Mouse (Mus musculus): ENCODE measurements around the gene Chrne. TPM values are rescaled to one million over a fixed set of nuclear protein-coding genes. Genes with fewer than 3 reads are reported as not detected.

Gene Chrne
- polyA plus RNA-seq, 1 experiment from 2014 or later, result not detected

GRCm38 (mm10) chr11:70586261-70586660, 32.8 kb downstream of the Chrne start:
- Histone ChIP-seq H3K4me1 (peaks cover 45% of the 10 kb centered on the region), H3K36me3 (replicated peaks) (no peaks in the 10 kb centered on the region), H3K27me3 (replicated peaks; ENCODE audit: low read depth, poor library complexity, severe bottlenecking) (no peaks in the 10 kb centered on the region), H3K4me3 (no peak overlapping the region), H3K9me3 (no peaks in the 10 kb centered on the region), H3K27ac (replicated peaks) (0 out of 2 replicates have a peak overlapping the region, but pooled peaks have one; percentile 66)
- WGBS, result 90% methylated on average over 3 of the region's 3 CpGs
- no peak for DNase-seq (ENCODE audit: low spot score)

GRCm38 (mm10) chr11:70585457-70585856, 33.6 kb downstream of the Chrne start:
- Histone ChIP-seq H3K36me3 (replicated peaks) (peaks cover 3% of the 10 kb centered on the region; the same call in 1 of the 2 replicates), H3K27me3 (replicated peaks; ENCODE audit: low read depth, poor library complexity, severe bottlenecking) (no peaks in the 10 kb centered on the region), H3K4me3 (0 out of 2 replicates have a peak overlapping the region, but pooled peaks have one; percentile 9), H3K9me3 (no peaks in the 10 kb centered on the region), H3K27ac (replicated peaks) (peak overlapping the region; percentile 66), H3K4me1 (peaks cover 52% of the 10 kb centered on the region)
- 53% methylated on average over 7 of the region's 7 CpGs for WGBS
- DNase-seq (ENCODE audit: low spot score), result peak; percentile 40

GRCm38 (mm10) chr11:70583775-70584174, 35.2 kb downstream of the Chrne start:
- DNase-seq (ENCODE audit: low spot score), result no peak
- Histone ChIP-seq H3K4me3 (no peak overlapping the region), H3K4me1 (peaks cover 68% of the 10 kb centered on the region), H3K9me3 (no peaks in the 10 kb centered on the region), H3K27ac (replicated peaks) (peak overlapping the region; percentile 57; the same call in 1 of the 2 replicates), H3K36me3 (replicated peaks) (peaks cover 6% of the 10 kb centered on the region; the same call in 1 of the 2 replicates), H3K27me3 (replicated peaks; ENCODE audit: low read depth, poor library complexity, severe bottlenecking) (no peaks in the 10 kb centered on the region)
- WGBS, result 88% methylated on average over 7 of the region's 7 CpGs

- Histone ChIP-seq H3K27ac (replicated peaks) (peak overlapping the region; percentile 57), H3K27me3 (replicated peaks; ENCODE audit: low read depth, poor library complexity, severe bottlenecking) (no peaks in the 10 kb centered on the region), H3K4me1 (peaks cover 75% of the 10 kb centered on the region), H3K4me3 (no peak overlapping the region), H3K36me3 (replicated peaks) (peaks cover 6% of the 10 kb centered on the region; the same call in 1 of the 2 replicates), H3K9me3 (no peaks in the 10 kb centered on the region)
- 68% methylated on average over 6 of the region's 6 CpGs for WGBS
- no peak for DNase-seq (ENCODE audit: low spot score)
Observed at GRCm38 (mm10) chr11:70583022-70583714, 35.8 kb downstream of the Chrne start.

GRCm38 (mm10) chr11:70582196-70582595, 36.8 kb downstream of the Chrne start:
- 65% methylated on average over 3 of the region's 3 CpGs for WGBS
- no peaks in the 10 kb centered on the region for H3K9me3 ChIP-seq
- peaks cover 80% of the 10 kb centered on the region for H3K4me1 ChIP-seq
- no peak overlapping the region for H3K27ac ChIP-seq (replicated peaks)
- no peak overlapping the region for H3K4me3 ChIP-seq
- H3K27me3 ChIP-seq (replicated peaks; ENCODE audit: low read depth, poor library complexity, severe bottlenecking), result no peaks in the 10 kb centered on the region
- no peak for DNase-seq (ENCODE audit: low spot score)
- peaks cover 6% of the 10 kb centered on the region; the same call in 1 of the 2 replicates for H3K36me3 ChIP-seq (replicated peaks)

- Histone ChIP-seq H3K27ac (replicated peaks) (no peak overlapping the region; the same call in 1 of the 2 replicates), H3K4me3 (no peak overlapping the region), H3K9me3 (no peaks in the 10 kb centered on the region), H3K27me3 (replicated peaks; ENCODE audit: low read depth, poor library complexity, severe bottlenecking) (no peaks in the 10 kb centered on the region), H3K4me1 (peaks cover 74% of the 10 kb centered on the region), H3K36me3 (replicated peaks) (peaks cover 6% of the 10 kb centered on the region; the same call in 1 of the 2 replicates)
- DNase-seq (ENCODE audit: low spot score), result no peak
- 82% methylated on average over 3 of the region's 3 CpGs for WGBS
Observed at GRCm38 (mm10) chr11:70580921-70581320, 38.1 kb downstream of the Chrne start.

- 52% methylated on average over 5 of the region's 5 CpGs for WGBS
- Histone ChIP-seq H3K27me3 (replicated peaks; ENCODE audit: low read depth, poor library complexity, severe bottlenecking) (no peaks in the 10 kb centered on the region), H3K9me3 (no peaks in the 10 kb centered on the region), H3K27ac (replicated peaks) (peak overlapping the region; percentile 49; the same call in 1 of the 2 replicates), H3K4me1 (peaks cover 68% of the 10 kb centered on the region), H3K4me3 (no peak overlapping the region), H3K36me3 (replicated peaks) (peaks cover 6% of the 10 kb centered on the region; the same call in 1 of the 2 replicates)
- no peak for DNase-seq (ENCODE audit: low spot score)
Observed at GRCm38 (mm10) chr11:70580358-70580720, 38.7 kb downstream of the Chrne start.

GRCm38 (mm10) chr11:70579710-70580357, 39.2 kb downstream of the Chrne start:
- H3K27ac ChIP-seq (replicated peaks), result peak overlapping the region; percentile 49; the same call in 1 of the 2 replicates
- H3K4me3 ChIP-seq, result no peak overlapping the region
- H3K9me3 ChIP-seq, result no peaks in the 10 kb centered on the region
- H3K36me3 ChIP-seq (replicated peaks), result peaks cover 11% of the 10 kb centered on the region; the same call in 1 of the 2 replicates
- 87% methylated on average over 9 of the region's 9 CpGs for WGBS
- no peaks in the 10 kb centered on the region for H3K27me3 ChIP-seq (replicated peaks; ENCODE audit: low read depth, poor library complexity, severe bottlenecking)
- peaks cover 63% of the 10 kb centered on the region for H3K4me1 ChIP-seq
- DNase-seq (ENCODE audit: low spot score), result no peak

- Histone ChIP-seq H3K4me3 (no peak overlapping the region), H3K27ac (replicated peaks) (no peak overlapping the region), H3K27me3 (replicated peaks; ENCODE audit: low read depth, poor library complexity, severe bottlenecking) (no peaks in the 10 kb centered on the region), H3K9me3 (no peaks in the 10 kb centered on the region), H3K4me1 (peaks cover 56% of the 10 kb centered on the region), H3K36me3 (replicated peaks) (peaks cover 11% of the 10 kb centered on the region; the same call in 1 of the 2 replicates)
- DNase-seq (ENCODE audit: low spot score), result no peak
- WGBS, result 95% methylated on average over 6 of the region's 6 CpGs
Observed at GRCm38 (mm10) chr11:70578962-70579361, 40.1 kb downstream of the Chrne start.

- DNase-seq (ENCODE audit: low spot score), result no peak
- no peak overlapping the region for H3K4me3 ChIP-seq
- peaks cover 42% of the 10 kb centered on the region for H3K4me1 ChIP-seq
- H3K9me3 ChIP-seq, result no peaks in the 10 kb centered on the region
- no peak overlapping the region for H3K27ac ChIP-seq (replicated peaks)
- H3K36me3 ChIP-seq (replicated peaks), result peaks cover 11% of the 10 kb centered on the region; the same call in 1 of the 2 replicates
- 87% methylated on average over 3 of the region's 3 CpGs for WGBS
- H3K27me3 ChIP-seq (replicated peaks; ENCODE audit: low read depth, poor library complexity, severe bottlenecking), result no peaks in the 10 kb centered on the region
Observed at GRCm38 (mm10) chr11:70577201-70577600, 41.8 kb downstream of the Chrne start.

GRCm38 (mm10) chr11:70573872-70574271, 45.1 kb downstream of the Chrne start:
- H3K4me1 ChIP-seq, result peaks cover 16% of the 10 kb centered on the region
- H3K36me3 ChIP-seq (replicated peaks), result peaks cover 5% of the 10 kb centered on the region; the same call in 1 of the 2 replicates
- H3K27ac ChIP-seq (replicated peaks), result no peak overlapping the region
- H3K27me3 ChIP-seq (replicated peaks; ENCODE audit: low read depth, poor library complexity, severe bottlenecking), result no peaks in the 10 kb centered on the region
- no peaks in the 10 kb centered on the region for H3K9me3 ChIP-seq
- no peak overlapping the region for H3K4me3 ChIP-seq
- DNase-seq (ENCODE audit: low spot score), result no peak
- 77% methylated on average over 6 of the region's 6 CpGs for WGBS

- 64% methylated on average over 5 of the region's 5 CpGs for WGBS
- Histone ChIP-seq H3K4me1 (peaks cover 4% of the 10 kb centered on the region), H3K27ac (replicated peaks) (no peak overlapping the region), H3K27me3 (replicated peaks; ENCODE audit: low read depth, poor library complexity, severe bottlenecking) (no peaks in the 10 kb centered on the region), H3K36me3 (replicated peaks) (peaks cover 18% of the 10 kb centered on the region), H3K9me3 (no peaks in the 10 kb centered on the region), H3K4me3 (no peak overlapping the region)
- DNase-seq (ENCODE audit: low spot score), result no peak
Observed at GRCm38 (mm10) chr11:70572348-70572902, 46.6 kb downstream of the Chrne start.

All from embryonic facial prominence, embryonic 10.5 days (tissue).